In genomic region chr13:97282051-97282910, GRCm38 (mm10) we compare ENCODE assay signal across 8 mouse cellular contexts. TPM values are rescaled to one million over a fixed set of nuclear protein-coding genes. Genes with fewer than 3 reads are reported as not detected.
DNase-seq lines count a peak whose midpoint lies in the region; ATAC-seq lines count a peak whose summit lies in the region.

No protein-coding gene starts in this region.

- DNase-seq in heart, adult 9 months (ENCODE audit: low spot score in 2 of 2) = no peak
- peak; percentile 63 for DNase-seq in intestine, embryonic 14.5 days (ENCODE audit: low spot score)
- no peak for DNase-seq in gastrocnemius, postnatal 25 days
- no peak for DNase-seq in MN1 (ENCODE audit: low spot score)
- DNase-seq in ovary, postnatal 10 days (ENCODE audit: low spot score) = no peak

- peak overlapping the region; percentile 41 for H3K4me3 ChIP-seq in heart, embryonic 13.5 days
- peak overlapping the region; percentile 15 for H3K4me3 ChIP-seq in embryonic facial prominence, embryonic 12.5 days
- H3K4me3 ChIP-seq in intestine, embryonic 14.5 days (ENCODE audit: low read depth, low read length) = 0 out of 2 replicates have a peak overlapping the region, but pooled peaks have one; percentile 10
- peak overlapping the region; percentile 23 for H3K4me3 ChIP-seq in midbrain, embryonic 13.5 days (replicated peaks)

- no peak overlapping the region; the same call in 1 of the 2 replicates for H3K27ac ChIP-seq in heart, embryonic 13.5 days (replicated peaks)
- no peak overlapping the region for H3K27ac ChIP-seq in embryonic facial prominence, embryonic 12.5 days
- peak overlapping the region; percentile 78 for H3K27ac ChIP-seq in intestine, embryonic 14.5 days (ENCODE audit: low read depth)
- no peak overlapping the region for H3K27ac ChIP-seq in midbrain, embryonic 13.5 days

- WGBS in heart, embryonic 13.5 days = 12% methylated on average over 26 of the region's 26 CpGs
- WGBS in embryonic facial prominence, embryonic 12.5 days = 10% methylated on average over 26 of the region's 26 CpGs
- 14% methylated on average over 26 of the region's 26 CpGs for WGBS in intestine, embryonic 14.5 days
- 17% methylated on average over 26 of the region's 26 CpGs for WGBS in midbrain, embryonic 13.5 days

- H3K36me3 ChIP-seq in heart, embryonic 13.5 days = no peaks in the 10 kb centered on the region
- H3K36me3 ChIP-seq in embryonic facial prominence, embryonic 12.5 days = no peaks in the 10 kb centered on the region
- no peaks in the 10 kb centered on the region for H3K36me3 ChIP-seq in intestine, embryonic 14.5 days (ENCODE audit: control insufficient read depth, insufficient read depth, low read length)
- no peaks in the 10 kb centered on the region for H3K36me3 ChIP-seq in midbrain, embryonic 13.5 days

- H3K4me1 ChIP-seq in heart, embryonic 13.5 days = peaks cover 10% of the 10 kb centered on the region
- H3K4me1 ChIP-seq in embryonic facial prominence, embryonic 12.5 days = peaks cover 14% of the 10 kb centered on the region
- peaks cover 7% of the 10 kb centered on the region for H3K4me1 ChIP-seq in intestine, embryonic 14.5 days (replicated peaks; ENCODE audit: control insufficient read depth, insufficient read depth, low read length)
- peaks cover 15% of the 10 kb centered on the region for H3K4me1 ChIP-seq in midbrain, embryonic 13.5 days (replicated peaks)

- no peaks in the 10 kb centered on the region for H3K9me3 ChIP-seq in heart, embryonic 13.5 days
- no peaks in the 10 kb centered on the region for H3K9me3 ChIP-seq in embryonic facial prominence, embryonic 12.5 days
- H3K9me3 ChIP-seq in intestine, embryonic 14.5 days (ENCODE audit: control insufficient read depth, low read length) = no peaks in the 10 kb centered on the region
- H3K9me3 ChIP-seq in midbrain, embryonic 13.5 days = no peaks in the 10 kb centered on the region

- H3K4me2 ChIP-seq in heart, embryonic 13.5 days = peak overlapping the region; percentile 72
- H3K4me2 ChIP-seq in embryonic facial prominence, embryonic 12.5 days (replicated peaks) = peak overlapping the region; percentile 45
- peak overlapping the region; percentile 53 for H3K4me2 ChIP-seq in intestine, embryonic 14.5 days (ENCODE audit: low read length)
- peak overlapping the region; percentile 51 for H3K4me2 ChIP-seq in midbrain, embryonic 13.5 days (replicated peaks)

- H3K27me3 ChIP-seq in heart, embryonic 13.5 days (replicated peaks) = peaks cover 19% of the 10 kb centered on the region
- peaks cover 10% of the 10 kb centered on the region for H3K27me3 ChIP-seq in embryonic facial prominence, embryonic 12.5 days
- H3K27me3 ChIP-seq in intestine, embryonic 14.5 days (replicated peaks; ENCODE audit: control insufficient read depth, insufficient read depth, low read length) = 0 out of 2 replicates have a peak, but pooled peaks cover 3% of the 10 kb centered on the region
- peaks cover 27% of the 10 kb centered on the region for H3K27me3 ChIP-seq in midbrain, embryonic 13.5 days

- ATAC-seq in heart, embryonic 13.5 days (ENCODE audit: extremely low read depth, insufficient number of reproducible peaks, low FRiP score, low TSS enrichment) = no peak
- ATAC-seq in embryonic facial prominence, embryonic 12.5 days (ENCODE audit: insufficient number of reproducible peaks, insufficient read depth, low FRiP score, low TSS enrichment) = no peak
- peak; percentile 50; the same call in 1 of the 2 replicates for ATAC-seq in intestine, embryonic 14.5 days (replicated peaks; ENCODE audit: low FRiP score, low TSS enrichment, low read depth)
- ATAC-seq in midbrain, embryonic 13.5 days = no peak

- H3K9ac ChIP-seq in heart, embryonic 13.5 days = peak overlapping the region; percentile 55
- peak overlapping the region; percentile 16 for H3K9ac ChIP-seq in embryonic facial prominence, embryonic 12.5 days
- H3K9ac ChIP-seq in intestine, embryonic 14.5 days (ENCODE audit: low read length) = peak overlapping the region; percentile 25; the same call in 1 of the 2 replicates
- H3K9ac ChIP-seq in midbrain, embryonic 13.5 days (replicated peaks) = 0 out of 2 replicates have a peak overlapping the region, but pooled peaks have one; percentile 44

RNA-seq across cellular contexts. Expression of gene Enc1, which starts 41.4 kb away (rescaled TPM):
- 4.0 TPM in 2 replicates for polyA plus RNA-seq in heart, embryonic 13.5 days (2015; fragmentation: Nextera tagmentation; extraction: Ambion mirVana)
- polyA plus RNA-seq in embryonic facial prominence, embryonic 12.5 days (2016; fragmentation: Nextera tagmentation; extraction: Ambion mirVana) = 7.8 and 8.0 TPM in 2 replicates
- polyA plus RNA-seq in intestine, embryonic 14.5 days (2014; fragmentation: Nextera tagmentation; extraction: Ambion mirVana) = 6.6 and 8.2 TPM in 2 replicates
- polyA plus RNA-seq in midbrain, embryonic 13.5 days (2015; fragmentation: Nextera tagmentation; extraction: Ambion mirVana) = 50.2 and 52.1 TPM in 2 replicates
- 1 to 10 TPM; 1.6 to 1.8 TPM for total RNA-seq in gastrocnemius, postnatal 25 days (2021)
